Mouse (Mus musculus): ENCODE measurements around the gene Gm9837. TPM values are rescaled to one million over a fixed set of nuclear protein-coding genes. Genes with fewer than 3 reads are reported as not detected.
A peak's percentile ranks its signal among the peaks of the same experiment; 100 is the strongest.

The Gm9837 gene
- polyA plus RNA-seq, 1 experiment from 2014 or later: not detected

GRCm38 (mm10) chr11:53460192-53460591, 10.1 kb downstream of the Gm9837 start:
- Histone ChIP-seq H3K27me3 (ENCODE audit: low read depth, poor library complexity, severe bottlenecking) (peaks cover 100% of the 10 kb centered on the region), H3K4me1 (peaks cover 31% of the 10 kb centered on the region), H3K36me3 (no peaks in the 10 kb centered on the region), H3K27ac (replicated peaks) (no peak overlapping the region), H3K9me3 (replicated peaks) (peaks cover 6% of the 10 kb centered on the region; the same call in 1 of the 2 replicates), H3K4me3 (no peak overlapping the region)
- DNase-seq (ENCODE audit: low spot score): no peak
- 87% methylated on average over 3 of the region's 3 CpGs for WGBS

GRCm38 (mm10) chr11:53458996-53459395, 11.3 kb downstream of the Gm9837 start:
- Histone ChIP-seq H3K27me3 (ENCODE audit: low read depth, poor library complexity, severe bottlenecking) (peaks cover 95% of the 10 kb centered on the region), H3K36me3 (no peaks in the 10 kb centered on the region), H3K4me3 (no peak overlapping the region), H3K4me1 (peaks cover 29% of the 10 kb centered on the region), H3K9me3 (replicated peaks) (no peaks in the 10 kb centered on the region), H3K27ac (replicated peaks) (no peak overlapping the region)
- WGBS: 66% methylated on average over 3 of the region's 3 CpGs
- no peak for DNase-seq (ENCODE audit: low spot score)

GRCm38 (mm10) chr11:53457372-53457954, 12.8 kb downstream of the Gm9837 start:
- Histone ChIP-seq H3K4me1 (peaks cover 19% of the 10 kb centered on the region), H3K27me3 (ENCODE audit: low read depth, poor library complexity, severe bottlenecking) (peaks cover 79% of the 10 kb centered on the region), H3K4me3 (peak overlapping the region; percentile 65), H3K9me3 (replicated peaks) (no peaks in the 10 kb centered on the region), H3K27ac (replicated peaks) (peak overlapping the region; percentile 68), H3K36me3 (no peaks in the 10 kb centered on the region)
- 3% methylated on average over 28 of the region's 29 CpGs for WGBS
- DNase-seq (ENCODE audit: low spot score): no peak

- Histone ChIP-seq H3K27ac (replicated peaks) (peak within 1 kb of the TSS; percentile 68), H3K4me1 (peaks cover 16% of the 10 kb centered on the region), H3K36me3 (no peaks in the 10 kb centered on the region), H3K4me3 (peak within 1 kb of the TSS; percentile 65), H3K9me3 (replicated peaks) (no peaks in the 10 kb centered on the region), H3K27me3 (ENCODE audit: low read depth, poor library complexity, severe bottlenecking) (peaks cover 72% of the 10 kb centered on the region)
- DNase-seq (ENCODE audit: low spot score): peak; percentile 69
- 5% methylated on average over 42 of the region's 42 CpGs for WGBS
Measured at GRCm38 (mm10) chr11:53456474-53457371, 13.6 kb downstream of the Gm9837 start, which contains the start of the genes Gm10447 and Shroom1. Gene Gm10447, minus strand, starts transcription at chr11:53457110. Gene Shroom1, plus strand, starts transcription at chr11:53457205.

GRCm38 (mm10) chr11:53453031-53453430, 17.2 kb downstream of the Gm9837 start:
- H3K27ac ChIP-seq (replicated peaks): no peak overlapping the region
- H3K4me3 ChIP-seq: no peak overlapping the region
- H3K36me3 ChIP-seq: no peaks in the 10 kb centered on the region
- peaks cover 14% of the 10 kb centered on the region for H3K4me1 ChIP-seq
- no peaks in the 10 kb centered on the region for H3K9me3 ChIP-seq (replicated peaks)
- DNase-seq (ENCODE audit: low spot score): no peak
- peaks cover 35% of the 10 kb centered on the region for H3K27me3 ChIP-seq (ENCODE audit: low read depth, poor library complexity, severe bottlenecking)
- 81% methylated on average over 5 of the region's 5 CpGs for WGBS

- Histone ChIP-seq H3K36me3 (no peaks in the 10 kb centered on the region), H3K27ac (replicated peaks) (no peak overlapping the region), H3K4me3 (no peak overlapping the region), H3K9me3 (replicated peaks) (no peaks in the 10 kb centered on the region), H3K4me1 (peaks cover 11% of the 10 kb centered on the region), H3K27me3 (ENCODE audit: low read depth, poor library complexity, severe bottlenecking) (peaks cover 29% of the 10 kb centered on the region)
- DNase-seq (ENCODE audit: low spot score): no peak
- 95% methylated on average over 9 of the region's 9 CpGs for WGBS
Measured at GRCm38 (mm10) chr11:53452396-53452795, 17.9 kb downstream of the Gm9837 start.

- Histone ChIP-seq H3K27me3 (ENCODE audit: low read depth, poor library complexity, severe bottlenecking) (peaks cover 18% of the 10 kb centered on the region), H3K4me3 (no peak overlapping the region), H3K36me3 (no peaks in the 10 kb centered on the region), H3K27ac (replicated peaks) (no peak overlapping the region), H3K4me1 (0 out of 2 replicates have a peak, but pooled peaks cover under 1% of the 10 kb centered on the region), H3K9me3 (replicated peaks) (no peaks in the 10 kb centered on the region)
- 78% methylated on average over 2 of the region's 2 CpGs for WGBS
- no peak for DNase-seq (ENCODE audit: low spot score)
Measured at GRCm38 (mm10) chr11:53451361-53451760, 18.9 kb downstream of the Gm9837 start.

GRCm38 (mm10) chr11:53450070-53450705, 20.1 kb downstream of the Gm9837 start:
- no peak overlapping the region for H3K4me3 ChIP-seq
- H3K27ac ChIP-seq (replicated peaks): no peak overlapping the region
- no peaks in the 10 kb centered on the region for H3K36me3 ChIP-seq
- H3K4me1 ChIP-seq: no peaks in the 10 kb centered on the region
- 70% methylated on average over 15 of the region's 15 CpGs for WGBS
- DNase-seq (ENCODE audit: low spot score): no peak
- peaks cover 7% of the 10 kb centered on the region for H3K27me3 ChIP-seq (ENCODE audit: low read depth, poor library complexity, severe bottlenecking)
- H3K9me3 ChIP-seq (replicated peaks): no peaks in the 10 kb centered on the region

- DNase-seq (ENCODE audit: low spot score): no peak
- Histone ChIP-seq H3K36me3 (no peaks in the 10 kb centered on the region), H3K27ac (replicated peaks) (no peak overlapping the region), H3K27me3 (ENCODE audit: low read depth, poor library complexity, severe bottlenecking) (no peaks in the 10 kb centered on the region; the same call in 1 of the 2 replicates), H3K4me3 (no peak overlapping the region), H3K4me1 (no peaks in the 10 kb centered on the region), H3K9me3 (replicated peaks) (no peaks in the 10 kb centered on the region)
- WGBS: 95% methylated on average over 1 of the region's 1 CpGs
Measured at GRCm38 (mm10) chr11:53448529-53448928, 21.8 kb downstream of the Gm9837 start.

- H3K27ac ChIP-seq (replicated peaks): no peak overlapping the region
- DNase-seq (ENCODE audit: low spot score): no peak
- 88% methylated on average over 8 of the region's 8 CpGs for WGBS
- no peaks in the 10 kb centered on the region; the same call in 1 of the 2 replicates for H3K27me3 ChIP-seq (ENCODE audit: low read depth, poor library complexity, severe bottlenecking)
- H3K4me3 ChIP-seq: no peak overlapping the region
- no peaks in the 10 kb centered on the region for H3K9me3 ChIP-seq (replicated peaks)
- no peaks in the 10 kb centered on the region for H3K4me1 ChIP-seq
- no peaks in the 10 kb centered on the region for H3K36me3 ChIP-seq
Measured at GRCm38 (mm10) chr11:53447996-53448395, 22.3 kb downstream of the Gm9837 start.

- Histone ChIP-seq H3K36me3 (no peaks in the 10 kb centered on the region), H3K27me3 (ENCODE audit: low read depth, poor library complexity, severe bottlenecking) (no peaks in the 10 kb centered on the region; the same call in 1 of the 2 replicates), H3K4me1 (no peaks in the 10 kb centered on the region), H3K4me3 (no peak overlapping the region), H3K9me3 (replicated peaks) (no peaks in the 10 kb centered on the region), H3K27ac (replicated peaks) (no peak overlapping the region)
- WGBS: 90% methylated on average over 13 of the region's 13 CpGs
- DNase-seq (ENCODE audit: low spot score): no peak
Measured at GRCm38 (mm10) chr11:53446183-53446582, 24.1 kb downstream of the Gm9837 start.

- Histone ChIP-seq H3K36me3 (no peaks in the 10 kb centered on the region), H3K27ac (replicated peaks) (no peak overlapping the region), H3K4me1 (no peaks in the 10 kb centered on the region), H3K4me3 (no peak overlapping the region), H3K27me3 (ENCODE audit: low read depth, poor library complexity, severe bottlenecking) (no peaks in the 10 kb centered on the region; the same call in 1 of the 2 replicates), H3K9me3 (replicated peaks) (no peaks in the 10 kb centered on the region)
- no peak for DNase-seq (ENCODE audit: low spot score)
- WGBS: 59% methylated on average over 13 of the region's 13 CpGs
Measured at GRCm38 (mm10) chr11:53445562-53445961, 24.7 kb downstream of the Gm9837 start.

All from midbrain, embryonic 10.5 days (tissue).